Mouse (Mus musculus): ENCODE measurements around the gene Ptprh.

GRCm38 (mm10) chr7:4603873-4604272 lies at the start of gene Ptprh:
- no peak for TF ChIP-seq POLR2A (IDR thresholded peaks at IDR 0.05; ENCODE audit: control insufficient read depth, extremely low read depth, insufficient read depth, low read length, poor library complexity)
- TF ChIP-seq CTCF (IDR thresholded peaks at IDR 0.05; ENCODE audit: borderline replicate concordance, control insufficient read depth, extremely low read depth, insufficient read depth, low read length, poor library complexity) = no peak

Data from thymus, adult 2 months (tissue).